Mouse (Mus musculus): Measurements from ENCODE around the gene Sept4. TPM values are rescaled to one million over a fixed set of nuclear protein-coding genes. Genes with fewer than 3 reads are reported as not detected.

The Sept4 gene
- 10 to 100 TPM; 41.8 to 45.8 TPM for total RNA-seq (2021)

DNA sequence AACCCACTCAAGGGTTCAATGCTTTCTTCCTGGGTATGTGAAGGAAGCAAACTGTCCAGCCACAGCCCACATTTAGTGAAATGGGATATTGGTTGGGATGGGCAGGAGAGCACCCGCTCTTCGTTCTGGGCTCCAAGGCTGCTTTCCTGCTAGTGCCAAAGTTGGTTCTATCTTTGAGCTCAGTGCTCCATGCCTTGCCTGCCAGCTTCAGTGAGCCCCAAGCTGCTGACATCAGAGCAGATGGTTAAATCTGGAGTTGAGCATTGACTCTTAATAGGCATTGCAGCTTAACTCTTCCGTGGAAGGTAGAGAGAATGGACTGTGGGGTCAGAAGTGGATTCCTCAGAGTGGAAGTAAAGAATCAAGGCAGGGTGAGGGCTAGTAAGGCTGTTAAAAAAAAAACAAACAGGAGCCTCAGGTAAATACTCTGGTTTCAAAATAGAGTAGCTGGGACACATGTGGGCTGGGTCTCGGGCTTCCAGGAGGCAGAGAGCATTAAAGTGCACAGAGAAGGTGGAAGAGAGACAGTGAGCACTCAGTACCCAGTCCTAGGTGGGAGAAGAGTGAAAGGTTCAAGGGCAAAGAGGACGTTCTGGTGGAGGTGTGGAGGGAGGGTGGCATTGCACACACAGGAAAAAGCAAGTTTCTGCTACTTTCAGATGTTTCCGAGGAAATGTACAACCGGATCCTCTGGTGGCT, at the start of gene Sept4:
Sept4 (plus strand) TSS at position 649 of the 699 bp plus-strand sequence.
- DNase-seq = no peak
- intact Hi-C loops (cut with DNase I) = no loop called here

- peak in 1 of 2 experiments; percentile 5 for DNase-seq
- intact Hi-C loops (cut with DNase I) = no loop called here
Observed at GRCm38 (mm10) chr11:87519260-87519659, 49.4 kb upstream of the Sept4 start.

DNA sequence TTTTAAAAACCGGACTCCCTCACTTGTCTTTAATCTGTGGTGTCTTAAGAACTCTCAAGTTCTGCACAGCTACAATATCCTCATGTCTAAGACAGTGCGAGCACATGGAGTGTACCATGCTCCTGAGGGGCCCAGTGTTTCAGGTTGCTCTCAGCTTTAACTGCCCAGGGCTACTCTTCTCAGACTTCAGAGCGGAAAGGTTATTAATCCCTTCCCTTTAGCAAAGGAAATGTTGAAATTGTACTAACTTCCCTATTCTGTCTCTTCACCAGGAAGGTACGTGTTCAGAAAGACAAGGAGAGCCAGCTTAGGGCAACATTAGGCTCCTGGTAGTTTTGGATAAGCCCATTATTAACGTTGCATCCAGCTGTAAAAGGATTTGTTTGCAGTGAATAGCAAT, 45.2 kb upstream of the Sept4 start:
- DNase-seq = no peak
- intact Hi-C loops (cut with DNase I) = loop anchor here (5.0 kb wide), 1 partner anchor 69 kb away; the partner anchor contains the start of gene Mtmr4

GRCm38 (mm10) chr11:87523967-87524366, 44.7 kb upstream of the Sept4 start:
- intact Hi-C loops (cut with DNase I) = loop anchor here (5.0 kb wide), 1 partner anchor 68 kb away; the partner anchor contains the start of gene Mtmr4
- no peak for DNase-seq

GRCm38 (mm10) chr11:87524780-87525179, 43.9 kb upstream of the Sept4 start:
- DNase-seq = no peak
- intact Hi-C loops (cut with DNase I) = loop anchor here (5.0 kb wide), 1 partner anchor 68 kb away; the partner anchor contains the start of gene Mtmr4

DNA sequence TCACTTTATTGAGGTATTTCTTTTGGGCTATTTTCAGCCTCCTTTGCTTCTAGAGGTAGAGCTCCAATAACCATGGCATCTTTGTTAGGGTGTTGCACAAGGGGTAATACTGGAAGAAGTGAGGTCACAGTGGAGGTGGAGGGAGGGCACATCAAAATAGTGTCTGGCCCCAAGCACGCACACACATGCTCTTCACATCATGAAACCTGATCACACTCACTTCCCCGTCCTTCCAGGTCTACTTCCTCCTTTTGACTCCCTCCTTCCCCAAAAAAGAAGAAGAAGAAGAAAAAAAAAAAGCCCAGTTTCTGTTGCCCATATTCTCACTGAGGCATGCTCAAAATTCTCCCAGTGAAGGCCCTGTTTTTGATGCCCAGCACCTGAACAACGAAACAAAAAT, 41.3 kb upstream of the Sept4 start:
- no peak for DNase-seq
- intact Hi-C loops (cut with DNase I) = no loop called here

DNA sequence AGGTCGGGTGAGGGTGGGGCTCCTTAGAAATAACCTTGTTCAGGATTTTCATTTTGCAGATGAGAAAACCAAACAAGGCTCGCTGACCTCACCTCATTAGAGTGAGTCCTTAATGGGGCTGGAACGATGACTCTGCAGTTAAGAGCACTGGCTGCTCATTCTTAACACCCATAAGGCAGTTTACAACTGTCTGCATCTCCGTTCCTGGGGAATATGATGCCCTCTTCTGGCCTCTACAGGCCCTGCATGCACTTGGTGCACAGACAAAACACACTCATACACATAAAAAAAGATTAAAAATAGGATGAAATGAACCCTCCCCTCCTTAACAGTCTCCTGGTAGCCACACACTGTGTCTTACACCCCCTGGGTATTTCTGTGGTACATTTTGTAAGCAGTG, 40.7 kb upstream of the Sept4 start:
- DNase-seq = no peak
- intact Hi-C loops (cut with DNase I) = no loop called here

DNA sequence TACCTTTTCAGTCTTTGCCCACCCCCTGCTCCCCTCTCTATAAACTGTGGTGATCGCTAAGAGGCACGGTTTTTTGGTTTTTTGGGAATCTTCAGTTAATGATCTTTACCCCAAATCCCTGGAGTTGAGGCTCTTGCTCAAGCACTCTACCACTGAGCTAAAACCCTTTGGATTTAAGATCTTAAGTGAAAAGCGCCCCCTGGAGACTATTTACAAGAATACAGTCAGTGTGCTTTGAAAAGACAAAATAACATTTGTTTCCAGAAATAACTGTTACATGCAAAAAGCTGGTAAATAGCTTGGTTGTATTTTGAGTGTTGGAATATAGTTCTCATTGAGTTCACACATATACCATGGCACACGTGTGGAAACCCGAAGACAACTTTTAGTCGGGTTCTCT, 37.0 kb upstream of the Sept4 start:
- DNase-seq = no peak
- intact Hi-C loops (cut with DNase I) = loop anchor here (2.0 kb wide), 1 partner anchor 25 kb away; no protein-coding TSS in a partner anchor

GRCm38 (mm10) chr11:87542285-87542684, 26.4 kb upstream of the Sept4 start:
- intact Hi-C loops (cut with DNase I) = no loop called here
- DNase-seq = no peak

GRCm38 (mm10) chr11:87542906-87543305, 25.8 kb upstream of the Sept4 start:
- DNase-seq = no peak
- intact Hi-C loops (cut with DNase I) = no loop called here

DNA sequence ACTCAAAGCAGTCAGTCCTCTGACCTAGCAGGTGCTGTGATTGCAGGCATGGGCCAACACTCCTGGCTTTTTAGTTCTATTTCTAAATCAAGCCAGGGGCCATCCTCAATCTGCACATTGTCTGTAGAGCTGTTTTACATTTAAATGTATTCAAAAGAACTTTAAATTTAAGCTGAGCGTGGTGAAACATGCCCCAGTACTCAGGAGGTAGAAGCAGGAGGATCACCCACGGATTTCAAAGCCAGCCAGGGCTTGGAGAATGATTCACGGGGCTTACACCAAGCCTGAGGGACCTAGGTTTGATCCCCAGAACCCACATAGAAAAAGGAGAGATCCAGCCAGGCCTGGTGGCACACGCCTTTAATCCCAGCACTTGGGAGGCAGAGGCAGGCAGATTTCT, 15.4 kb upstream of the Sept4 start:
- intact Hi-C loops (cut with DNase I) = no loop called here
- no peak for DNase-seq

- DNase-seq = no peak
- intact Hi-C loops (cut with DNase I) = no loop called here
Observed at GRCm38 (mm10) chr11:87554386-87554785, 14.3 kb upstream of the Sept4 start.

DNA sequence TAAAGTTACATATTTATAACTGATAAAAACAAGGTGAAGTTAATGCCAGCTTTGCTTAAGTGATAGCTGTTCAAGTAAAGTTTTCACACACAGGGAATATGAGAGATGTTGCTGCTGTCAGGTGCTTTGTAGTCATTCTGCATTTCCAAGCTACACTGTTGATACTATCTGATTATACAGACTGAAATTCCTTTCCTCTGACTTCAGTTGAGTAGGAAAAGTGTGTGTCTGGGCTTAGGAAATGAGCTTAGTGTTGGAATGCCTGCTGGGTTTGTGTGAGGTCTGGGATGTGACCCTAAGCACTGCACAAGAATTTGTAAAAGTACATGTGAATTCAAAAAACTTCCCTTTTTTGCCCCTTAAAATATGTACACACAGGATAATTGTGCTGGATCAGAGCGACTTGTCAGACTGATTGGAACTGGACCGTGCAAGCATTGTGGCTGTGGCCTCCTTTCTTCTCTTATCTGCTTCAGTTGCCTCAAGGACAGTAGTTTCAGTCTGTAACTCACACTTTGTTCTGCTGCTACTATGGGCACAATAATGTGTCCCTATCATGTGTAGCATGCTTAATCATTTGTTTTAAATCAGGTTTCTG, 13.5 kb upstream of the Sept4 start:
- DNase-seq = no peak
- intact Hi-C loops (cut with DNase I) = no loop called here

GRCm38 (mm10) chr11:87561208-87561607, 7.5 kb upstream of the Sept4 start:
- no peak for DNase-seq
- intact Hi-C loops (cut with DNase I) = no loop called here

- no peak for DNase-seq
- intact Hi-C loops (cut with DNase I) = no loop called here
Observed at GRCm38 (mm10) chr11:87566501-87566900, 2.2 kb upstream of the Sept4 start, which contains the start of gene Gm11492. TSS of gene Gm11492 (plus strand) at chr11:87566653.

GRCm38 (mm10) chr11:87570743-87571142, 2.0 kb downstream of the Sept4 start:
- DNase-seq = no peak
- intact Hi-C loops (cut with DNase I) = no loop called here

DNA sequence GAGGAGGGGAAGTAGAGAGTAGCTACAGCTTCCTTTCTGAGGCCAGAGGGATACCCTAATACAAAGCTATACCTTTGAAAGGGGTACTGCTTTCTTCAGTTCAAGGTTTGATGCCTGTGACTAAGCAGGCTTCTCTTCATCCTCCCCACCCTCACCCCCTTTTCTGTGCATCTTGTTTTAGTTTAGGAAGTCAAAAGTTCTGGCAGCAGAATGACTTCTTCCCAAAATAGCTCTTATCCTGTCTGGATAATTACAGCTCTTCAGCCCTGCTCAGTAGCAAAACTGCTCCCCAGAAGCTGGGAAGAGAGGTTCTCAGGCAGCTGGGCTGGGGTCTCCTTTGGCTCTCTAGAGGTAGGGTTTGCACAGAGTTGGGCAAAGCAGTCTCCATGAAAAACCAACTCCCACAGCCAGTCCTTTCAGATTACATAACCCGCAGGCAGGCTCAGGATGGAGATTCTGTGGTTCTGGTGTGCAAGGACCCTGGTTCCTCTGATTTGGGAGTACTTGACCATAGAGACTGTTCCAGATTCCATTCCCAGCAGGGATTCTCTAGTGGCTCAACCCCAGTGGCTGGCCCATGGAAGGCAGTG, 2.8 kb downstream of the Sept4 start:
- DNase-seq = peak in 1 of 2 experiments; percentile 10
- intact Hi-C loops (cut with DNase I) = no loop called here

GRCm38 (mm10) chr11:87573751-87574150, 5.0 kb downstream of the Sept4 start:
- intact Hi-C loops (cut with DNase I) = no loop called here
- DNase-seq = no peak

DNA sequence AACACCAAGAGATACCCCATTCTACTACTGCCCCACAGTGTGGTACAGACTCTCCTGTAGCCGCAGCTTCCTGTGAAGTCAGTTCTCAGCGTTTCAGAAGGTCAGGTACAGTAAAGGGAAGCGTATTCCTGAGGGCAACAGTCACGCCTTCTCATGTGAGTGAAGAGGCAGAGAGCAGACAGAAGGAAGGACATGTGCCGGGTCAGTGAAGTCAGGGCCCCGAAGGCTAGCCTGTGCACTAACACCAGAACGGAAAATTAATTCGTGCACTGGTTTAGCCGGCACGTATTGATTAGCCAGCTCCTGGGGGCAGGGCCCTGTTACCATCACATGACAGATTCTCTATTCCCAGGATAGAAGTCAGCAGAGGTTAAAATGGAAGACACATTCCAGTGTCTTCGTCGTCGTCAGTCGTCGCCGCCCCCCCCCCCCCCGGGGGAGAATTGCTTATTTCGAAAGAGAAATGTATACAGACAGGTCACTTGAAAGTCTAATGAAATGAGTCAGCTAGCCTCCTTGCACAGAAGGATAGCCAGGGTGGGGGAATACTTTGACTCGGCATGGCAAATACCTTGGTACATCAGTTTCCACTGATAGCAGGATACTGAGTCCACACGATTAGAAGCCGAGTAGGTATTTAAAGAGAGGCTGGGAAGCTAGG, 5.9 kb downstream of the Sept4 start:
- intact Hi-C loops (cut with DNase I) = no loop called here
- DNase-seq = no peak

GRCm38 (mm10) chr11:87577601-87578248, 9.0 kb downstream of the Sept4 start:
- DNase-seq = no peak
- intact Hi-C loops (cut with DNase I) = no loop called here
